Mouse (Mus musculus): ENCODE measurements around the gene Ifit2. TPM values are rescaled to one million over a fixed set of nuclear protein-coding genes. Genes with fewer than 3 reads are reported as not detected.

The Ifit2 gene
- polyA plus RNA-seq, 1 experiment: 4.0 TPM

DNA sequence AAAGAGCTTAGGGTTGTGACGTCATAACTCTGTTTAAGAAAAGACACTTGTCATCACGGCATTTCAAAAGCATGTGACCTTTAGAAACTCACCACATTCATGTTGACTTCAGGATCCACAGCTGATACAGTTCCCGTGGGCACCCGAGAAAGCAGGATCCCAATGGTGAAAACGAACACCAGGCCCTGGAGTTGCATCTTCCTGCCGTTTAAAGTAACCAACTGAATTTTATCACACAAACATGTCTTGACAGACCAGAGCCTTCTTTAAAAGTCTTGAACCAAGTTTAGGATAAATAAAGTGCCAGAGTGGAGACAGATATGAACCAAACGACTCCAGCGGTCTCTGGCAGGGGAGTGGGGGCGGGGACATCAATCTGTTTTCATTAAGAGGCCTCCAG, 25.8 kb upstream of the Ifit2 start:
- no peak for TF ChIP-seq POLR2A (IDR thresholded peaks at IDR 0.05; ENCODE audit: borderline replicate concordance, insufficient read depth, low read length)
- no peak for DNase-seq
- Histone ChIP-seq H3K4me1 (ENCODE audit: control insufficient read depth, insufficient read depth, low read length) (peaks cover 2% of the 10 kb centered on the region; the same call in 1 of the 2 replicates), H3K27ac (ENCODE audit: insufficient read depth, low read length) (no peak overlapping the region), H3K4me3 (replicated peaks; ENCODE audit: insufficient read depth, low read depth, low read length) (no peak overlapping the region), H3K27me3 (ENCODE audit: control insufficient read depth, insufficient read depth, low read length) (no peaks in the 10 kb centered on the region)
- WGBS: 81% methylated on average over 9 of the region's 9 CpGs

DNA sequence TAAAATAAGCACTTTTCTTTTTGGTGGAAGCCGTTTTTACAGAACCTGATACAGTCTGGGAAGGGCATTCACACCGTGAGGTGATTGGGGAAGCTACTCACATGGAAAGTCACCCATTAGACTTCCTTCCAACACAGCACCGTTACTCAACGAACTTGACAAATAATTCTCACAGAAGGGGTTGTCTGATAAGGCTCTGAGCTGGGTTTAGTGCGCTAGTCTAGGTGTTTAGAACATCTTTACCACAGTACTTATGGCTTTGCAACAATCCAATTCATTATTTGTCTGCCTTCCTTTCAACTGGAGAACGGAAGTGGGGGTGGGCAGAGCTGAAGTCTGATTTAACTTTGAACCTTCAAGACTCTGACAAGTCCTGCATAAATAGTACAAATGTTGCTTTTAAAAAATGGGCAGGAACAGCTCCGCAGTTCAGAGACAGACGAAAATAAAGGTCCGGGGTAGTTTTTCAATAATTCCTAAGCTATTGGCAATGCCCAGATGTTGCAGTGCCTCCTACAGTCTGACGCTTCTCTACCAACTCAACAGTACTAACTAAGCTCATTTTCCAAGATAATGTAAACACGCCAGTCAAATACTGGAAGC, 24.1 kb upstream of the Ifit2 start:
- Histone ChIP-seq H3K27me3 (ENCODE audit: control insufficient read depth, insufficient read depth, low read length) (no peaks in the 10 kb centered on the region), H3K4me1 (ENCODE audit: control insufficient read depth, insufficient read depth, low read length) (peaks cover 2% of the 10 kb centered on the region; the same call in 1 of the 2 replicates), H3K27ac (ENCODE audit: insufficient read depth, low read length) (no peak overlapping the region), H3K4me3 (replicated peaks; ENCODE audit: insufficient read depth, low read depth, low read length) (peak overlapping the region; percentile 62)
- TF ChIP-seq CTCF (IDR thresholded peaks at IDR 0.05; ENCODE audit: borderline replicate concordance, insufficient read depth, low read depth, low read length) (no peak), POLR2A (IDR thresholded peaks at IDR 0.05; ENCODE audit: borderline replicate concordance, insufficient read depth, low read length) (no peak)
- DNase-seq: no peak
- 31% methylated on average over 11 of the region's 11 CpGs for WGBS

DNA sequence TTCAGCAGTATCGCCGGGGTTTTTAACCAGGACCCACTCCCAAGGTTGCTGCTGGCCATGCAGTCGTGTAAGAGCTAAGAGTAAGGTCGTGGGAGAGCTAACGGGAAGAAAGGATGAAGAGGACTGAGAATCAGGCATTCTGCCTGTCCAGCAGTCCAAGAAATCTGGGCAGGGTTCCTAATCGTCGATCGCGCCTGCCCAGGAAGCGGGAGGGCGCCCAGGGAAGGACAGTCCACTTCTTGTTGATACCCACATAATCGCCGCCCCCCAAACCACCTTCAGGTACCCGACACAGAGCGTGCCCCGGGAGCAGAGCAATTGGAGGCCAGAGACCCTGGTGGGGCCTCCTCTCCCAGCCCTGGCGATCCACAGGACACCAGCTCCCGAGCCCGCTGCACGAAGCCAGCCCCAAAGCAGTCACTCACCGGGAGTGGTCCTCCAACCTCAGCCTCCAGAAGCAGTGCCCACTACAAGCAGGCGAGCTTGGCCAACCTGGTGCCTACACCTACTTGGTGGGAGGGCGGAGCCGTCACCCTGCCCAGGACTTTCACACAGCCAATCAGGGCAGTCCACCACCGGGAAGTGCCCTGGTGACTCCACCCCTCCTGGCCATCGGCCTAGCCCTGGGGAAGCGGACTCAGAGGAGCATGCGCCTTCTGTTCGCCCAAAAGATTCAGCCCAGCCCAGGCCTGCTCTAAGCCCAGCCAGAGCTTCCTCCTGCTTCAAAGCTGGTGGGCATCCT, 23.4 kb upstream of the Ifit2 start, which contains the start of gene Lipa:
Lipa (minus strand) TSS at position 534 of the 742 bp plus-strand sequence.
- peak; percentile 96 to 98 for DNase-seq
- TF ChIP-seq POLR2A (IDR thresholded peaks at IDR 0.05; ENCODE audit: borderline replicate concordance, insufficient read depth, low read length) (peak; percentile 86), CTCF (IDR thresholded peaks at IDR 0.05; ENCODE audit: borderline replicate concordance, insufficient read depth, low read depth, low read length) (no peak)
- peak within 1 kb of the TSS; percentile 62 for H3K4me3 ChIP-seq (replicated peaks; ENCODE audit: insufficient read depth, low read depth, low read length)
- H3K27ac ChIP-seq (ENCODE audit: insufficient read depth, low read length): peak within 1 kb of the TSS; percentile 22
- H3K4me1 ChIP-seq (ENCODE audit: control insufficient read depth, insufficient read depth, low read length): peaks cover 2% of the 10 kb centered on the region; the same call in 1 of the 2 replicates
- H3K27me3 ChIP-seq (ENCODE audit: control insufficient read depth, insufficient read depth, low read length): no peaks in the 10 kb centered on the region
- WGBS: under 1% methylated on average over 29 of the region's 29 CpGs

DNA sequence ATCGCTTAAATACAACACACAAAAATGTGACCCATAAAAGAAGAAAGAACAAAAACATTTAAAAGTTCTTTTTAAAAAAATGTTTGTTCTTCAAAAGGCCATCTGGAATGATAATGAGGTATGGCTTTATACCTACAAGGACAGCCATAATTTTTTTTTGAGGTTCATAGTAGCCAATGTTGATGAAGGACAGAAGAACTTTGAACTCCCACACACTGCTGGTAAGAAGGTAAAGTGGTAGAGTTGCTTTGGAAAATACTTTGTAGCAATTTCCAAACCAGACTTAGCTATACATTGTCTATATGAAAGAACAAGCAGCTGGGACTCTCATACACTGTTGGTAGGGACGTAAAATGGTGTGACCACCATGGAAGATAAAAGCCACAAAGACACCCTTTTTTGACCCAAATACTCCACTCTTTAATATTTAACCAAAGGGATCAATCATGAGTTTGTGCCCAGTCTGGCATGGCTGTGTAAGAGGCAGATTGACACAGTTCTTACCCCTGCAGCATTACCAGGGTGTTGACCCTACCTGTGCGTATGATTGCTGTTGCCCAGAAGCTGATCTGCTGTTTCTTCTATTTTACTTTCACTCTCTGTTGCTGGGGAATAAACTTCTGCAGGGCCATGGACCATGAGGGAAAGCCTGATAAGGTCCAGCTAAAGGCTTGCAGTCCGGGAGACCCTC, 18.3 kb upstream of the Ifit2 start:
- no peak overlapping the region for H3K4me3 ChIP-seq (replicated peaks; ENCODE audit: insufficient read depth, low read depth, low read length)
- no peaks in the 10 kb centered on the region for H3K4me1 ChIP-seq (ENCODE audit: control insufficient read depth, insufficient read depth, low read length)
- DNase-seq: no peak
- WGBS: 98% methylated on average over 4 of the region's 4 CpGs
- TF ChIP-seq CTCF (IDR thresholded peaks at IDR 0.05; ENCODE audit: borderline replicate concordance, insufficient read depth, low read depth, low read length) (no peak), POLR2A (IDR thresholded peaks at IDR 0.05; ENCODE audit: borderline replicate concordance, insufficient read depth, low read length) (no peak)
- H3K27ac ChIP-seq (ENCODE audit: insufficient read depth, low read length): no peak overlapping the region
- H3K27me3 ChIP-seq (ENCODE audit: control insufficient read depth, insufficient read depth, low read length): no peaks in the 10 kb centered on the region

DNA sequence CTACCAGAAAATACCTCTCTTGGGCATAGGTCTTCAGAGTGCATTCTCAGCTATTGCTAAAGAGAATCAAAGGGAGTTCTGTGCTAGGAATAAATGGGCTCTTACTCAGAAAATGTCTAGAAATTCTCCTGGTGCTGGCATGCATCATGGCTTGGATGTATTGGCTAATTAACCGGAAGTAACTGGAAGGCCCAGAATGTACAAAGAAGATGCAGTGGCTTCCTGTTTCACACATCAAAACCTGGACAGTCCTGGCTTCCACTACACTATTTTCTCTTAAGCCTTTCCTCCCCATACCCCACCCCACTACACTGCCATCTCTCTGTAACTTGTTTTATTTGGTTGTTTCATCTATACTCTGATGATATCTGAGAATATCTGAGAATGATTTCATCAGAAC, 11.1 kb upstream of the Ifit2 start:
- no peak overlapping the region for H3K27ac ChIP-seq (ENCODE audit: insufficient read depth, low read length)
- H3K4me3 ChIP-seq (replicated peaks; ENCODE audit: insufficient read depth, low read depth, low read length): no peak overlapping the region
- WGBS: 87% methylated on average over 1 of the region's 1 CpGs
- H3K4me1 ChIP-seq (ENCODE audit: control insufficient read depth, insufficient read depth, low read length): no peaks in the 10 kb centered on the region
- no peak for DNase-seq
- TF ChIP-seq POLR2A (IDR thresholded peaks at IDR 0.05; ENCODE audit: borderline replicate concordance, insufficient read depth, low read length) (no peak), CTCF (IDR thresholded peaks at IDR 0.05; ENCODE audit: borderline replicate concordance, insufficient read depth, low read depth, low read length) (no peak)
- no peaks in the 10 kb centered on the region for H3K27me3 ChIP-seq (ENCODE audit: control insufficient read depth, insufficient read depth, low read length)

DNA sequence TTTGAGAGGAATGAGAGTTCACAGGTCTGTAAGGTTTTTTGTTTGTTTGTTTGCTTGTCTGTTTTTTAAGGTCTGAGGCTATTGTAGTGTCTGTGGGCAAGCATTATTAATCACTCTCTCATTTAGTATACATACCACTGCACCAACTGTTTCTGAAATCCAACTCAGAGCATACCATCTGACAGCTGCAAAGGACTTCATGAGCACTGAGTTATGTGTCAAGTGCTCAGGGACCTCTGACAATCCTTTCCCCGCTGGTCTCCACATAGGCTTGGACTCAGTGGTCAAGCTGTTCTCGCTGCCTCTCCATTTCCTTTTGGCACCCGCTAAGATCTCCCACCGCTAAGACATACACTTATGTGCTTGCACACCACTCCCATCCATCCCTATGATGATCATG, 4.3 kb upstream of the Ifit2 start:
- TF ChIP-seq POLR2A (IDR thresholded peaks at IDR 0.05; ENCODE audit: borderline replicate concordance, insufficient read depth, low read length): no peak
- no peak for TF ChIP-seq CTCF (IDR thresholded peaks at IDR 0.05; ENCODE audit: borderline replicate concordance, insufficient read depth, low read depth, low read length)
- DNase-seq: no peak
- 80% methylated on average over 4 of the region's 4 CpGs for WGBS
- Histone ChIP-seq H3K27me3 (ENCODE audit: control insufficient read depth, insufficient read depth, low read length) (no peaks in the 10 kb centered on the region), H3K4me1 (ENCODE audit: control insufficient read depth, insufficient read depth, low read length) (no peaks in the 10 kb centered on the region), H3K4me3 (replicated peaks; ENCODE audit: insufficient read depth, low read depth, low read length) (no peak overlapping the region), H3K27ac (ENCODE audit: insufficient read depth, low read length) (no peak overlapping the region)

DNA sequence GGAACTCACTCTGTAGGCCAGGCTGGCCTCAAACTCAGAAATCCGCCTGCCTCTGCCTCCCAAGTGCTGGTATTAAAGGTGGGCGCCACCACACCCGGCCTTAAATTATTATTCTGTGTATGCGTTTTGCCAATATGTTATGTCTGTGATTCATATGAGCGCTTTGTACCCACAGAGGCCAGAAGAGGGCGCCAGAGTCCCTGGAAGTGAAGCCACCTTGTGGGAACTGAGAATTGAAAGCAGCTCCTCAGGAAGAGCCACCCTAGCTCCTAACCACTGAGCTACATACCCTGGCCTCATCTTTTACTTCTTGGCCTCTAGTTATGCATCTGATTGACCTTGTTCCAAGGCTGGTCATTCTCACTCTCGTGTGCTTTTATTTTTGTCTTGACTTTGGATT, 2.5 kb upstream of the Ifit2 start:
- no peaks in the 10 kb centered on the region for H3K27me3 ChIP-seq (ENCODE audit: control insufficient read depth, insufficient read depth, low read length)
- peak; percentile 59 for TF ChIP-seq CTCF (IDR thresholded peaks at IDR 0.05; ENCODE audit: borderline replicate concordance, insufficient read depth, low read depth, low read length)
- TF ChIP-seq POLR2A (IDR thresholded peaks at IDR 0.05; ENCODE audit: borderline replicate concordance, insufficient read depth, low read length): no peak
- H3K4me3 ChIP-seq (replicated peaks; ENCODE audit: insufficient read depth, low read depth, low read length): no peak overlapping the region
- H3K4me1 ChIP-seq (ENCODE audit: control insufficient read depth, insufficient read depth, low read length): no peaks in the 10 kb centered on the region
- peak; percentile 36 to 49 for DNase-seq
- no peak overlapping the region for H3K27ac ChIP-seq (ENCODE audit: insufficient read depth, low read length)
- WGBS: 30% methylated on average over 7 of the region's 7 CpGs
